Mouse (Mus musculus): ENCODE data around the gene Jpt1. TPM values are rescaled to one million over a fixed set of nuclear protein-coding genes. Genes with fewer than 3 reads are reported as not detected.

Jpt1 gene
- polyA plus RNA-seq, 1 experiment, result 386 TPM

DNA sequence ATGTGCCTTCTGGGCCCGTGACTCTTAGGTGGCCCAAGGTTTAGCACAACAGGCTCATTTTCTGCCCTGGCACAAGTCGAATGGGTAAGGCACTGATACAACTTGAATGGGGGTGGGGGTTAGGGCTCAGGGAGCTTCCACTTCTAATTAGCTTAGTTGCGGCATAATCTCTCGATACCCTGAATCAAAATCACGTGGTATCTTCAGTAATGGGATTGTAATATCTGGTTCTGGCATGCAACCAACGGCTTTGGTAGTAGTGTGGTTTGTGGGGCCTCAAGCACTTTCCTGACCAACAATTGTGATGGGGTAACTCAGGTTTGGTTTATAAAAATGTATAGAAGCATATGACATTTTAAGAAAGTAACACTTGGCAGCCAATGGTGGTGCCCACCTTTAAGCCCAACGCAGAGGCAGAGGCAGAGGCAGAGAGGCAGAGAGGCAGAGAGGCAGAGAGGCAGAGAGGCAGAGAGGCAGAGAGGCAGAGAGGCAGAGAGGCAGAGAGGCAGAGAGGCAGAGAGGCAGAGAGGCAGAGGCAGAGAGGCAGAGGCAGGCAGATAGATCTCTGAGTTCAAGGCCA is 61.8 kb downstream of the Jpt1 start:
- Histone ChIP-seq H3K4me3 (no peak overlapping the region), H3ac (ENCODE audit: control insufficient read depth, insufficient read length) (no peak overlapping the region), H3K79me2 (ENCODE audit: control insufficient read depth, insufficient read depth) (no peaks in the 10 kb centered on the region), H3K36me3 (ENCODE audit: control insufficient read depth, insufficient read depth) (no peaks in the 10 kb centered on the region), H3K27me3 (ENCODE audit: control insufficient read depth, insufficient read depth, insufficient read length) (peaks cover 24% of the 10 kb centered on the region), H3K4me2 (ENCODE audit: low read depth) (no peak overlapping the region)
- no peak for TF ChIP-seq MYOG (IDR thresholded peaks at IDR 0.05; ENCODE audit: control insufficient read depth in 1 of 3, insufficient read depth in 1 of 3, insufficient read length in 2 of 3, low read depth in 2 of 3)
- no peak for TF ChIP-seq E2F4 (IDR thresholded peaks at IDR 0.05; ENCODE audit: insufficient read depth)
- TF ChIP-seq SRF (IDR thresholded peaks at IDR 0.05; ENCODE audit: control insufficient read depth, insufficient read length, low read depth), result no peak
- no peak for TF ChIP-seq MAX (IDR thresholded peaks at IDR 0.05; ENCODE audit: low read depth)
- no peak for TF ChIP-seq MYOD1 (IDR thresholded peaks at IDR 0.05; ENCODE audit: control insufficient read depth in 1 of 3, insufficient read length in 2 of 3, low read depth in 2 of 3)
- TF ChIP-seq REST (IDR thresholded peaks at IDR 0.05; ENCODE audit: insufficient read depth, insufficient read length), result no peak
- TF ChIP-seq POLR2A (IDR thresholded peaks at IDR 0.05; ENCODE audit: insufficient read length, low read depth), result no peak
- TF ChIP-seq TCF3 (IDR thresholded peaks at IDR 0.05; ENCODE audit: insufficient read length, low read depth), result no peak
- no peak for TF ChIP-seq POLR2AphosphoS2 (IDR thresholded peaks at IDR 0.05; ENCODE audit: insufficient read length, low read depth)
- no peak for TF ChIP-seq USF1 (IDR thresholded peaks at IDR 0.05; ENCODE audit: low read depth)
- no peak for TF ChIP-seq TCF12 (IDR thresholded peaks at IDR 0.05; ENCODE audit: insufficient read depth, poor library complexity, severe bottlenecking)
- TF ChIP-seq CEBPB (IDR thresholded peaks at IDR 0.05; ENCODE audit: insufficient read depth, poor library complexity, severe bottlenecking), result no peak

DNA sequence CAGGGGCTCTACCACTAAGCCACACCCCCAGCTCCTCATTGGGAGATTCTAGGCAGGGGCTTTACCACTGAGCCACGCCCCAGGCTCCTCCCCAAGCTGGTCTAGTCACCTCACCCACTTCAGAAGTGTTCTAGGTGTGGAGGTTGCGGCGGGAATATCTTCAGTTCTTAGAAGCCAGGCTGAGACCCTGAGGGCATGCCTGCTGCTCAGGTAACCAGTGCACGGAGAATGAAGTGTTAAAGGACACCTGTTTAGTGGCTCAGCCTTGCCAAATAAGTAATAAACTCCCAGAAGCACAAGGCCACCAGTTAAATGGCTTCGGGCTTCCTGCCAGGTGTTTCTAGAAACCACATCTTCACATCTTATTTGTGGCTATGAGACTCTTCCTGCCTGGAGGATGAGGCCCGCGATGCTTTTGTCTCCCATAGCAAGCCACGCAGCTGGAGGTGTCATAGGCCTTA is 62.4 kb downstream of the Jpt1 start:
- Histone ChIP-seq H3K4me2 (ENCODE audit: low read depth) (no peak overlapping the region), H3ac (ENCODE audit: control insufficient read depth, insufficient read length) (no peak overlapping the region), H3K79me2 (ENCODE audit: control insufficient read depth, insufficient read depth) (no peaks in the 10 kb centered on the region), H3K36me3 (ENCODE audit: control insufficient read depth, insufficient read depth) (no peaks in the 10 kb centered on the region), H3K4me3 (no peak overlapping the region), H3K27me3 (ENCODE audit: control insufficient read depth, insufficient read depth, insufficient read length) (peaks cover 24% of the 10 kb centered on the region)
- TF ChIP-seq CEBPB (IDR thresholded peaks at IDR 0.05; ENCODE audit: insufficient read depth, poor library complexity, severe bottlenecking), result no peak
- no peak for TF ChIP-seq TCF3 (IDR thresholded peaks at IDR 0.05; ENCODE audit: insufficient read length, low read depth)
- no peak for TF ChIP-seq E2F4 (IDR thresholded peaks at IDR 0.05; ENCODE audit: insufficient read depth)
- no peak for TF ChIP-seq POLR2A (IDR thresholded peaks at IDR 0.05; ENCODE audit: insufficient read length, low read depth)
- TF ChIP-seq MYOG (IDR thresholded peaks at IDR 0.05; ENCODE audit: control insufficient read depth in 1 of 3, insufficient read depth in 1 of 3, insufficient read length in 2 of 3, low read depth in 2 of 3), result no peak
- no peak for TF ChIP-seq TCF12 (IDR thresholded peaks at IDR 0.05; ENCODE audit: insufficient read depth, poor library complexity, severe bottlenecking)
- no peak for TF ChIP-seq USF1 (IDR thresholded peaks at IDR 0.05; ENCODE audit: low read depth)
- no peak for TF ChIP-seq MAX (IDR thresholded peaks at IDR 0.05; ENCODE audit: low read depth)
- TF ChIP-seq REST (IDR thresholded peaks at IDR 0.05; ENCODE audit: insufficient read depth, insufficient read length), result no peak
- no peak for TF ChIP-seq POLR2AphosphoS2 (IDR thresholded peaks at IDR 0.05; ENCODE audit: insufficient read length, low read depth)
- TF ChIP-seq MYOD1 (IDR thresholded peaks at IDR 0.05; ENCODE audit: control insufficient read depth in 1 of 3, insufficient read length in 2 of 3, low read depth in 2 of 3), result no peak
- no peak for TF ChIP-seq SRF (IDR thresholded peaks at IDR 0.05; ENCODE audit: control insufficient read depth, insufficient read length, low read depth)

DNA sequence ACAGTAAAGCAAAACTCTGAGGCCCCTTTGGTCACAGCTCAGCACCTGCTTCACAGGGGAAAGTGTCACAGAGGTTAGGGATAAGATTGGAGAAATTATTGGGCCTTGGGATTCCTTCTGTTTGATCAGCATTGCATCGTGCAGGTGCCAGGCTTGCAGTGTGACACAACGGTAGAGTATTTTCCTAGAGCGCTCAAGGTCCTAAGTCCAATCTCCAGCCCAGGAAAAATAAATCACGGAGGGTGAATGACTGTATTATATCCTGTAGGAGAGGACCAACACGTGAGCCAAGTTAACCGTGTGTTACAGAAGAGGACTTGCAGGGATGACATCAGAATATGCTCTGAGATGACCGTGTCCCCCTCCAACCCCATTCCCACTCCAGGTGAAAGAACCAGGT is 64.0 kb downstream of the Jpt1 start:
- Histone ChIP-seq H3K36me3 (ENCODE audit: control insufficient read depth, insufficient read depth) (no peaks in the 10 kb centered on the region), H3K27me3 (ENCODE audit: control insufficient read depth, insufficient read depth, insufficient read length) (peaks cover 19% of the 10 kb centered on the region), H3K4me3 (no peak overlapping the region), H3K4me2 (ENCODE audit: low read depth) (no peak overlapping the region), H3ac (ENCODE audit: control insufficient read depth, insufficient read length) (no peak overlapping the region), H3K79me2 (ENCODE audit: control insufficient read depth, insufficient read depth) (no peaks in the 10 kb centered on the region)
- TF ChIP-seq POLR2A (IDR thresholded peaks at IDR 0.05; ENCODE audit: insufficient read length, low read depth) (no peak), E2F4 (IDR thresholded peaks at IDR 0.05; ENCODE audit: insufficient read depth) (no peak), USF1 (IDR thresholded peaks at IDR 0.05; ENCODE audit: low read depth) (no peak), MYOG (IDR thresholded peaks at IDR 0.05; ENCODE audit: control insufficient read depth in 1 of 3, insufficient read depth in 1 of 3, insufficient read length in 2 of 3, low read depth in 2 of 3) (no peak), MAX (IDR thresholded peaks at IDR 0.05; ENCODE audit: low read depth) (no peak), SRF (IDR thresholded peaks at IDR 0.05; ENCODE audit: control insufficient read depth, insufficient read length, low read depth) (no peak), TCF12 (IDR thresholded peaks at IDR 0.05; ENCODE audit: insufficient read depth, poor library complexity, severe bottlenecking) (no peak), REST (IDR thresholded peaks at IDR 0.05; ENCODE audit: insufficient read depth, insufficient read length) (no peak), MYOD1 (IDR thresholded peaks at IDR 0.05; ENCODE audit: control insufficient read depth in 1 of 3, insufficient read length in 2 of 3, low read depth in 2 of 3) (no peak), CEBPB (IDR thresholded peaks at IDR 0.05; ENCODE audit: insufficient read depth, poor library complexity, severe bottlenecking) (no peak), TCF3 (IDR thresholded peaks at IDR 0.05; ENCODE audit: insufficient read length, low read depth) (no peak), POLR2AphosphoS2 (IDR thresholded peaks at IDR 0.05; ENCODE audit: insufficient read length, low read depth) (no peak)

DNA sequence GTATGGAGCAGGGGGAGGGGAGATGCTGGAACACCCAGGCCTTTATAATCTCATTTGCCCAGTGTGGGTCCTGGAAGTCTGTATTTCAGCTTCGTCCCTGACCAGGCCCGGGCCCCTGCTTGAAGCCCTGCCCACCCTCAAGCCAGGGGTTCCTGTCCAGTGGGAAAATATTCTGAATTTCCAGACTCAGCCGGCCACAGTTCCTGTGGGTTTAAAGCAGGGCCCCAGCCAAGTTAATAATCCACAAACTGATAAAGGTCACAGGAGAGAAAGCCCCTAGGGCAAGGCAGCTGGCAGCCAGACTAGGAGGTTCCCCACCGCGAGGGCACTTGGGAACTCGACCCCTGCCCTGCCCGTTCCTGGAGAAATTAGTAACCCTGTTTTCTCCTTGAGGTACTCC is 65.2 kb downstream of the Jpt1 start:
- Histone ChIP-seq H3K79me2 (ENCODE audit: control insufficient read depth, insufficient read depth) (no peaks in the 10 kb centered on the region), H3ac (ENCODE audit: control insufficient read depth, insufficient read length) (no peak overlapping the region), H3K36me3 (ENCODE audit: control insufficient read depth, insufficient read depth) (no peaks in the 10 kb centered on the region), H3K4me3 (no peak overlapping the region), H3K4me2 (ENCODE audit: low read depth) (no peak overlapping the region), H3K27me3 (ENCODE audit: control insufficient read depth, insufficient read depth, insufficient read length) (peaks cover 19% of the 10 kb centered on the region)
- TF ChIP-seq MYOD1 (IDR thresholded peaks at IDR 0.05; ENCODE audit: control insufficient read depth in 1 of 3, insufficient read length in 2 of 3, low read depth in 2 of 3) (no peak), TCF12 (IDR thresholded peaks at IDR 0.05; ENCODE audit: insufficient read depth, poor library complexity, severe bottlenecking) (no peak), TCF3 (IDR thresholded peaks at IDR 0.05; ENCODE audit: insufficient read length, low read depth) (no peak), REST (IDR thresholded peaks at IDR 0.05; ENCODE audit: insufficient read depth, insufficient read length) (no peak)

All from myocyte (in vitro differentiated cells).